Mouse (Mus musculus) olfactory bulb, adult 2 months (tissue): ENCODE data around the gene Elavl3.

Experiments
- CTCF ChIP-seq: fragments of 200-500 bp; IDR thresholded peaks from 2 replicates; pipeline ENCODE4 v1.5.1; 2012; ENCODE audit warnings: low read depth, mild to moderate bottlenecking, low read length, moderate library complexity; ENCODE audit not compliant: insufficient read depth
- POLR2A ChIP-seq: fragments of 200-500 bp; IDR thresholded peaks from 2 replicates; pipeline ENCODE4 v1.6.1; 2012; ENCODE audit warnings: mild to moderate bottlenecking, low read depth, low read length, moderate library complexity; ENCODE audit not compliant: insufficient read depth

DNA sequence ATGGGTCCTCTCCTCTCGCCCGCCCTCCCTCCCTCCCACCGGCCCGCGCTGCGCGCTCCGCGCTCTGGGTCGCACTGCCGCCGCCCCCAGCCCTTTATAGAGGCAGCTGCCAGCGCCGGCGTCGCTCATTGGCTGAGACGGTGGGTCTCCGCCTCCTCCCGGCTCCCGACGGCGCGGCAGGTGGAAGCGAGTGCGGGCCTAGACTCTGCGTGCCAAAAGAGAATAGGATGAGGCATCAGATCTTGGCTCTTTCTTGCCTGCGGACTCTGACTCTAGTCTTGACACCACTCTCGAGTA, at the start of gene Elavl3:
- no peak for TF ChIP-seq CTCF
- TF ChIP-seq POLR2A = peak; percentile 95
